Mouse (Mus musculus): ENCODE results near the gene Selenof. TPM values are rescaled to one million over a fixed set of nuclear protein-coding genes. Genes with fewer than 3 reads are reported as not detected.

The Selenof gene
- polyA plus RNA-seq, 1 experiment from 2014 or later = 425 TPM

GRCm38 (mm10) chr3:144583789-144584188 is 13.7 kb downstream of the Selenof start:
- Histone ChIP-seq H3K9ac (no peak overlapping the region), H3K4me1 (peaks cover 76% of the 10 kb centered on the region), H3K27ac (replicated peaks) (peak overlapping the region; percentile 90), H3K4me3 (no peak overlapping the region), H3K36me3 (peaks cover 41% of the 10 kb centered on the region), H3K4me2 (no peak overlapping the region), H3K27me3 (replicated peaks) (no peaks in the 10 kb centered on the region), H3K9me3 (no peaks in the 10 kb centered on the region)
- 61% methylated on average over 5 of the region's 5 CpGs for WGBS
- ATAC-seq (ENCODE audit: extremely low read depth, insufficient number of reproducible peaks, low FRiP score, low TSS enrichment) = no peak

GRCm38 (mm10) chr3:144584789-144585553 is 14.9 kb downstream of the Selenof start:
- peaks cover 43% of the 10 kb centered on the region for H3K36me3 ChIP-seq
- no peak for ATAC-seq (ENCODE audit: extremely low read depth, insufficient number of reproducible peaks, low FRiP score, low TSS enrichment)
- H3K27ac ChIP-seq (replicated peaks) = peak overlapping the region; percentile 90
- 44% methylated on average over 6 of the region's 6 CpGs for WGBS
- peak overlapping the region; percentile 51 for H3K4me2 ChIP-seq
- no peaks in the 10 kb centered on the region for H3K9me3 ChIP-seq
- no peaks in the 10 kb centered on the region for H3K27me3 ChIP-seq (replicated peaks)
- H3K9ac ChIP-seq = peak overlapping the region; percentile 40
- peaks cover 65% of the 10 kb centered on the region for H3K4me1 ChIP-seq
- peak overlapping the region; percentile 2; the same call in 1 of the 2 replicates for H3K4me3 ChIP-seq

- no peak for ATAC-seq (ENCODE audit: extremely low read depth, insufficient number of reproducible peaks, low FRiP score, low TSS enrichment)
- Histone ChIP-seq H3K27ac (replicated peaks) (peak overlapping the region; percentile 90), H3K27me3 (replicated peaks) (no peaks in the 10 kb centered on the region), H3K36me3 (peaks cover 52% of the 10 kb centered on the region), H3K9ac (no peak overlapping the region), H3K4me2 (no peak overlapping the region), H3K9me3 (no peaks in the 10 kb centered on the region), H3K4me3 (no peak overlapping the region), H3K4me1 (peaks cover 59% of the 10 kb centered on the region)
- 79% methylated on average over 7 of the region's 7 CpGs for WGBS
Observed at GRCm38 (mm10) chr3:144586731-144587130, 16.6 kb downstream of the Selenof start.

GRCm38 (mm10) chr3:144589189-144589890 is 19.2 kb downstream of the Selenof start:
- peaks cover 42% of the 10 kb centered on the region for H3K4me1 ChIP-seq
- H3K9me3 ChIP-seq = no peaks in the 10 kb centered on the region
- H3K27me3 ChIP-seq (replicated peaks) = no peaks in the 10 kb centered on the region
- no peak for ATAC-seq (ENCODE audit: extremely low read depth, insufficient number of reproducible peaks, low FRiP score, low TSS enrichment)
- H3K36me3 ChIP-seq = peaks cover 65% of the 10 kb centered on the region
- 85% methylated on average over 8 of the region's 8 CpGs for WGBS
- H3K27ac ChIP-seq (replicated peaks) = 0 out of 2 replicates have a peak overlapping the region, but pooled peaks have one; percentile 24
- no peak overlapping the region for H3K9ac ChIP-seq
- H3K4me3 ChIP-seq = no peak overlapping the region
- no peak overlapping the region for H3K4me2 ChIP-seq

- ATAC-seq (ENCODE audit: extremely low read depth, insufficient number of reproducible peaks, low FRiP score, low TSS enrichment) = no peak
- Histone ChIP-seq H3K4me1 (peaks cover 14% of the 10 kb centered on the region), H3K36me3 (peaks cover 77% of the 10 kb centered on the region), H3K4me2 (no peak overlapping the region), H3K4me3 (no peak overlapping the region), H3K27ac (replicated peaks) (no peak overlapping the region), H3K9me3 (no peaks in the 10 kb centered on the region), H3K27me3 (replicated peaks) (no peaks in the 10 kb centered on the region), H3K9ac (no peak overlapping the region)
- 84% methylated on average over 9 of the region's 9 CpGs for WGBS
Observed at GRCm38 (mm10) chr3:144592992-144593785, 23.1 kb downstream of the Selenof start.

GRCm38 (mm10) chr3:144597121-144597520 is 27.0 kb downstream of the Selenof start:
- no peaks in the 10 kb centered on the region for H3K27me3 ChIP-seq (replicated peaks)
- WGBS = 83% methylated on average over 4 of the region's 4 CpGs
- H3K36me3 ChIP-seq = peaks cover 68% of the 10 kb centered on the region
- no peak overlapping the region for H3K4me2 ChIP-seq
- H3K27ac ChIP-seq (replicated peaks) = no peak overlapping the region
- ATAC-seq (ENCODE audit: extremely low read depth, insufficient number of reproducible peaks, low FRiP score, low TSS enrichment) = no peak
- H3K4me1 ChIP-seq = peaks cover 5% of the 10 kb centered on the region
- H3K9me3 ChIP-seq = no peaks in the 10 kb centered on the region
- no peak overlapping the region for H3K4me3 ChIP-seq
- H3K9ac ChIP-seq = no peak overlapping the region

GRCm38 (mm10) chr3:144597790-144598467 is 27.8 kb downstream of the Selenof start:
- 67% methylated on average over 12 of the region's 12 CpGs for WGBS
- H3K27ac ChIP-seq (replicated peaks) = peak overlapping the region; percentile 22
- ATAC-seq (ENCODE audit: extremely low read depth, insufficient number of reproducible peaks, low FRiP score, low TSS enrichment) = no peak
- no peak overlapping the region for H3K4me3 ChIP-seq
- no peak overlapping the region for H3K9ac ChIP-seq
- no peak overlapping the region for H3K4me2 ChIP-seq
- peaks cover 61% of the 10 kb centered on the region for H3K36me3 ChIP-seq
- H3K4me1 ChIP-seq = peaks cover 12% of the 10 kb centered on the region
- H3K27me3 ChIP-seq (replicated peaks) = no peaks in the 10 kb centered on the region
- H3K9me3 ChIP-seq = no peaks in the 10 kb centered on the region

- Histone ChIP-seq H3K4me1 (peaks cover 26% of the 10 kb centered on the region), H3K4me3 (no peak overlapping the region), H3K27ac (replicated peaks) (no peak overlapping the region), H3K4me2 (no peak overlapping the region), H3K9ac (no peak overlapping the region), H3K36me3 (peaks cover 34% of the 10 kb centered on the region), H3K9me3 (no peaks in the 10 kb centered on the region), H3K27me3 (replicated peaks) (no peaks in the 10 kb centered on the region)
- no peak for ATAC-seq (ENCODE audit: extremely low read depth, insufficient number of reproducible peaks, low FRiP score, low TSS enrichment)
- 40% methylated on average over 4 of the region's 4 CpGs for WGBS
Observed at GRCm38 (mm10) chr3:144602413-144602812, 32.3 kb downstream of the Selenof start.

GRCm38 (mm10) chr3:144602819-144603218 is 32.7 kb downstream of the Selenof start:
- no peaks in the 10 kb centered on the region for H3K9me3 ChIP-seq
- no peak overlapping the region for H3K9ac ChIP-seq
- no peak overlapping the region for H3K4me3 ChIP-seq
- no peak overlapping the region for H3K27ac ChIP-seq (replicated peaks)
- no peaks in the 10 kb centered on the region for H3K27me3 ChIP-seq (replicated peaks)
- H3K4me2 ChIP-seq = no peak overlapping the region
- H3K36me3 ChIP-seq = peaks cover 31% of the 10 kb centered on the region
- ATAC-seq (ENCODE audit: extremely low read depth, insufficient number of reproducible peaks, low FRiP score, low TSS enrichment) = no peak
- peaks cover 26% of the 10 kb centered on the region for H3K4me1 ChIP-seq
- WGBS = 71% methylated on average over 7 of the region's 7 CpGs

GRCm38 (mm10) chr3:144603558-144603957 is 33.5 kb downstream of the Selenof start:
- H3K9me3 ChIP-seq = no peaks in the 10 kb centered on the region
- no peaks in the 10 kb centered on the region for H3K27me3 ChIP-seq (replicated peaks)
- ATAC-seq (ENCODE audit: extremely low read depth, insufficient number of reproducible peaks, low FRiP score, low TSS enrichment) = no peak
- H3K27ac ChIP-seq (replicated peaks) = no peak overlapping the region
- no peak overlapping the region for H3K4me3 ChIP-seq
- H3K9ac ChIP-seq = no peak overlapping the region
- H3K4me2 ChIP-seq = no peak overlapping the region
- peaks cover 22% of the 10 kb centered on the region for H3K4me1 ChIP-seq
- WGBS = 65% methylated on average over 3 of the region's 3 CpGs
- H3K36me3 ChIP-seq = peaks cover 24% of the 10 kb centered on the region

GRCm38 (mm10) chr3:144604205-144604604 is 34.1 kb downstream of the Selenof start:
- Histone ChIP-seq H3K27me3 (replicated peaks) (no peaks in the 10 kb centered on the region), H3K9me3 (no peaks in the 10 kb centered on the region), H3K4me2 (no peak overlapping the region), H3K9ac (no peak overlapping the region), H3K27ac (replicated peaks) (no peak overlapping the region), H3K4me3 (no peak overlapping the region), H3K4me1 (peaks cover 22% of the 10 kb centered on the region), H3K36me3 (peaks cover 20% of the 10 kb centered on the region)
- no peak for ATAC-seq (ENCODE audit: extremely low read depth, insufficient number of reproducible peaks, low FRiP score, low TSS enrichment)
- WGBS = 43% methylated on average over 7 of the region's 7 CpGs
